ENCODE assay signal across 15 mouse cellular contexts in genomic region chr4:117904761-117905160, GRCm38 (mm10). TPM values are rescaled to one million over a fixed set of nuclear protein-coding genes. Genes with fewer than 3 reads are reported as not detected.
"Had no signal": no experiment of that assay in that cellular context is flagged by ENCODE, and none has a peak within 500 bp of the region (broad histone marks: within the 10 kb centered on the region; RNA-seq: fewer than 3 reads in every experiment).

No protein-coding gene starts in this region.

- H3K4me3 ChIP-seq: limb, embryonic 10.5 days; limb, embryonic 13.5 days; liver, embryonic 12.5 days; liver, embryonic 15.5 days had no signal

- DNase-seq: kidney, adult 9 months; kidney, postnatal 14 days; kidney, postnatal 4 days; liver; lung, adult 2 months; lung, postnatal 14 days; lung, postnatal 4 days; midbrain, embryonic 14.5 days; thymus, postnatal 25 days had no signal

- H3K27ac ChIP-seq: limb, embryonic 10.5 days; limb, embryonic 13.5 days; liver, embryonic 12.5 days; liver, embryonic 15.5 days had no signal

- H3K27me3 ChIP-seq: limb, embryonic 13.5 days; liver, embryonic 12.5 days; liver, embryonic 15.5 days had no signal

RNA-seq across cellular contexts. Expression of gene B4galt2, which starts 21.5 kb away (rescaled TPM):
- total RNA-seq: megakaryocyte-erythroid progenitor cell, adult 5-6 weeks had no signal

RNA-seq across cellular contexts. Expression of gene Artn, which starts 24.8 kb away (rescaled TPM):
- total RNA-seq: megakaryocyte progenitor cell, adult 5-6 weeks; megakaryocyte-erythroid progenitor cell, adult 5-6 weeks had no signal
